Mouse (Mus musculus) midbrain, embryonic 10.5 days (tissue): ENCODE data around the gene Zc3h15. TPM values are rescaled to one million over a fixed set of nuclear protein-coding genes. Genes with fewer than 3 reads are reported as not detected.
A peak's percentile ranks its signal among the peaks of the same experiment; 100 is the strongest.

Experiments
- DNase-seq: peaks from one replicate; pipeline ENCODE4 v3.0.0-alpha.2; 2017; ENCODE audit warnings: low spot score
- H3K27ac ChIP-seq: fragments of 300-500 bp; sonication (generic); replicated peaks from 2 replicates; pipeline ENCODE4 v1.5.1; 2016; ENCODE audit warnings: mild to moderate bottlenecking
- H3K27me3 ChIP-seq: fragments of 300-500 bp; sonication (generic); 2 replicates; pipeline ENCODE4 v1.6.1; 2016; ENCODE audit warnings: low read depth, mild to moderate bottlenecking; ENCODE audit not compliant: poor library complexity, severe bottlenecking
- H3K36me3 ChIP-seq: fragments of 300-500 bp; sonication (generic); 2 replicates; pipeline ENCODE4 v1.6.1; 2016; ENCODE audit warnings: mild to moderate bottlenecking, moderate library complexity
- H3K4me1 ChIP-seq: fragments of 300-500 bp; sonication (generic); 2 replicates; pipeline ENCODE4 v1.6.1; 2016
- H3K4me3 ChIP-seq: fragments of 300-500 bp; sonication (generic); 2 replicates; pipeline ENCODE4 v1.5.1; 2016; ENCODE audit warnings: mild to moderate bottlenecking, moderate library complexity
- H3K9me3 ChIP-seq: fragments of 300-500 bp; sonication (generic); replicated peaks from 2 replicates; pipeline ENCODE4 v1.6.1; 2016; ENCODE audit warnings: mild to moderate bottlenecking
- WGBS: fragments of 180-500 bp; shearing (Covaris S2); methylation state at CpG from one replicate; pipeline ENCODE4 v1.1.7; 2016; 5-methylcytosine and 5-hydroxymethylcytosine counted together
- polyA plus RNA-seq: library from polyadenylated mRNA; unstranded; fragments of >200 nt; fragmentation: Nextera tagmentation; extraction: Ambion mirVana; gene quantifications from 2 replicates; pipeline ENCODE4 v1.2.1, GENCODE M21; 2016

The Zc3h15 gene
- 129 and 142 TPM in 2 replicates for polyA plus RNA-seq

DNA sequence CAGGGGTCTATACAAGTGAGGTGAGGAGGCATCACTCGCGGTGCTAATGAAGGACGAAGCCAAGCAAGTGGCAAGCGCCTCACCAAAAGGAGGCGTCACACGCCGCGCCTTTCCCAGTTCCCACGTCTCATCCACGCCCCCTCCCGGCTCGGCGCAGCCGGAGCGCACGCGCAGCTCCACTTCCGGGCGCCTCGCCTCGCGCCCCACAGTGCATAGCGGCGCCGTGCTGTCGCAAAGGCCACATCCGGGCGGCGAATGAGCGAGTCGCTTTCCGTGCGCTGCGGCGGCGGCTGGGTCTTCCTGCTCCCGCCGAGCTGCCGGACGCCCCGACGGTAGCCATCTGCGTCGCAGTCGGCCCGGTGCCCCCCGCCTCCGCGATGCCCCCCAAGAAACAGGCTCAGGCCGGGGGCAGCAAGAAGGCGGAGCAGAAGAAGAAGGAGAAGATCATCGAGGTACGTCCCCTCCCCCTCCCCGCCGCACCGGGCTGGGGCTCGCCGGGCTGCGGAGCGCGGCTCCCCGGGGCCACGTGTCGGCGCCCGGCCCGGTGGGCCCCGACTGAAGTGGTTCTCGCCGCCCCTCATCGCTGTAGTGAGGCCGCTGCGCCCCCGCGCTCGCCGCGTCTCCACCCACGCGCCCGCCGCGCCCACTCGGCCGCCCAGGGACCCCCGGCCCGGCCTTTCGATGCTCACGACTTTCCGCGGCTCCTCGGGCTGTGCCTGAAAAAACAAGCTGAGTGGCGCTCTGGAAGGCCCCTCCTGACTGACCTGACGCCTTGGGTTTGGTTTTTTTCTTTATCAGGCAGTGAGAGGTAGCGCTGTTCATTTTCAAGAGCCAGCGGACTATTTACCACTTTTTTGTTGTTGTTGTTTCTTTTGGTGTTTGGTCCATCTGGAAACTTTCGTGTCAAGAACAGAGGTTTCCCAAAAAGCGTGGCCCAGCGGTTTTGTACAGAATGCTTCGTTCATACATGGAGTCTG, at the start of gene Zc3h15:
Gene Zc3h15 (plus strand): TSS at position 160 of the 977 bp plus-strand sequence.
- Histone ChIP-seq H3K36me3 (no peaks in the 10 kb centered on the region), H3K4me1 (peaks cover 41% of the 10 kb centered on the region), H3K27ac (peak within 1 kb of the TSS; percentile 97), H3K4me3 (peak within 1 kb of the TSS; percentile 96), H3K9me3 (no peaks in the 10 kb centered on the region), H3K27me3 (no peaks in the 10 kb centered on the region)
- DNase-seq, result peak; percentile 94
- WGBS, result under 1% methylated on average over 97 of the region's 100 CpGs

DNA sequence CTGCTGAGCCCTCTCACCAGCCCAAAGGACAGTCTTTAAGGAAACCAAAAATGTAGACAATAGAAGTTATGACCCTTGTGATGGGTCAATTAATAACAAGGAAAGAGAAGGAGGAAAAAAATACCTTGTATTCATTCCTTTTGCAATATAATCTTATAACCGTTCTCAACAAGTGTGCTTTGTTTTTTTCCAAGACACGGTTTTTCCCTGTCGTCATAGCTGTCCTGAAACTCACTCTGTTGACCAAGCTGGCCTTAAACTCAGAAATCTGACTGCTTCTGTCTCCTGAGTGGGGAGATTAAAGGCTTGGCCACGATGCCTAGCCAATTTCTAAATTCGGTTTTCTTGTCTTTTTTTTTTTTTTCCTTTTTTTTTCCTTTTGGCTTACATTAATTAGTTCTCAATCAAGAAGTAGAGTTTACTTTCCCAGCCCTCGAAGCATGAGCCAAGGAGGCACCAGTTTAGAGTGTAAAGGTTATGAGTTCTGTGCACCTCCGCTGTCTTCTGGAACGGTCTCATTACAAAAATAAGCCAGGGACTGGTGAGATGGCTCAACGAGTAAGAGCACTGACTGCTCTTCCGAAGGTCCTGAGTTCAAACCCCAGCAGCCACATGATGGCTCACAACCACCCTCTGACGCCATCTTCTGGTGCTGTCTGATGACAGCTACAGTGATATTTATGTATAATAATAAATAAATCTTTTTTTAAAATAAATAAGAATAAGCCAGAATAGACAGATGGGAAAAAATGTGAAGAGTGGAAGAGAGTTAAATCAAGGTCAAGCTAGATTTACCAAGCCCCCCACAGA, 23.5 kb upstream of the Zc3h15 start:
- WGBS, result 92% methylated on average over 11 of the region's 11 CpGs
- Histone ChIP-seq H3K36me3 (no peaks in the 10 kb centered on the region), H3K4me1 (no peaks in the 10 kb centered on the region), H3K9me3 (no peaks in the 10 kb centered on the region), H3K27me3 (no peaks in the 10 kb centered on the region), H3K27ac (no peak overlapping the region), H3K4me3 (no peak overlapping the region)
- no peak for DNase-seq

DNA sequence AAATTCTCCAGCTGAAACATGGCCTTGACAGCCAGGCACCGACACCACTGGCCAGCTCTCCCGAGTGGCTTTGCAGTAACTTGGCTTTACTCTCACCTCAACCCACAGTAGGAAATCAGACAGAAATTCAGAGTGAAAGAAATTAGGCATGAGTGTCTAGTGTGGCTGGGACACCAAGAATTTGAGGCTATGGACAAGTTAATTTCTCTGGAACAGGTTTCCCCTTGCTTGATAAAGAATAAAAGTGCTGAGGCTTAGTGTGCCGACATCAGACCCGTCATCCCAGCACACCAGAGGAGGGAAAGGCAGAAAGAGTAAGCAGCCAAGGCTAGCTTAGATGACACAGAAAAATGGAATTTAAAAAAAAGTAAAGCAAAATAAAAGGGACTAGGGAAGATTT, 22.7 kb upstream of the Zc3h15 start:
- H3K27ac ChIP-seq, result no peak overlapping the region
- H3K4me1 ChIP-seq, result no peaks in the 10 kb centered on the region
- H3K36me3 ChIP-seq, result no peaks in the 10 kb centered on the region
- DNase-seq, result no peak
- no peaks in the 10 kb centered on the region for H3K9me3 ChIP-seq
- WGBS, result 91% methylated on average over 4 of the region's 4 CpGs
- no peak overlapping the region for H3K4me3 ChIP-seq
- no peaks in the 10 kb centered on the region for H3K27me3 ChIP-seq

- H3K4me1 ChIP-seq, result peaks cover 6% of the 10 kb centered on the region
- 68% methylated on average over 11 of the region's 11 CpGs for WGBS
- DNase-seq, result no peak
- no peaks in the 10 kb centered on the region for H3K27me3 ChIP-seq
- no peaks in the 10 kb centered on the region for H3K36me3 ChIP-seq
- no peak overlapping the region for H3K27ac ChIP-seq
- H3K9me3 ChIP-seq, result no peaks in the 10 kb centered on the region
- no peak overlapping the region for H3K4me3 ChIP-seq
These were observed 21.4 kb upstream of the Zc3h15 start for GRCm38 (mm10) chr2:83622792-83623191.

DNA sequence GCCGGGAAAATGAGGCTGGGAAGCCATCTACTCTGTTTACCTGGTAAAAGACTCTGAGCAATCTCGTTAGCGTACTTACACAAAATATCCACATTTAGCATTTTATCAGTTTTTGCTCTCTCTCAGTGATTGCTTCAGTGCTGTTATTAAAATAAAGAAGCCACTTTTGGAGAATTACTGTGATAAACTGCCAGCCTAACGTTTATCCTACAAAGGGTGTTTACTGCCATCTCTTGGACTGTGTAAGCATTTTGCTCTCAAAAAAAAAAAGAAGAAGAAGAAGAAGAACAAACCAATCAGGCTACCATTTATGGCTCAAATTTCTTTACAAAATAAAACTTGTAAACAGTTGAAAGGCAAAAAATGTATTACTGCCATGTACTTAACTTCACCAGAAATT, 20.2 kb upstream of the Zc3h15 start:
- DNase-seq, result no peak
- H3K9me3 ChIP-seq, result no peaks in the 10 kb centered on the region
- no peak overlapping the region for H3K27ac ChIP-seq
- no peaks in the 10 kb centered on the region for H3K36me3 ChIP-seq
- H3K27me3 ChIP-seq, result no peaks in the 10 kb centered on the region
- H3K4me3 ChIP-seq, result no peak overlapping the region
- 83% methylated on average over 4 of the region's 4 CpGs for WGBS
- peaks cover 11% of the 10 kb centered on the region for H3K4me1 ChIP-seq

DNA sequence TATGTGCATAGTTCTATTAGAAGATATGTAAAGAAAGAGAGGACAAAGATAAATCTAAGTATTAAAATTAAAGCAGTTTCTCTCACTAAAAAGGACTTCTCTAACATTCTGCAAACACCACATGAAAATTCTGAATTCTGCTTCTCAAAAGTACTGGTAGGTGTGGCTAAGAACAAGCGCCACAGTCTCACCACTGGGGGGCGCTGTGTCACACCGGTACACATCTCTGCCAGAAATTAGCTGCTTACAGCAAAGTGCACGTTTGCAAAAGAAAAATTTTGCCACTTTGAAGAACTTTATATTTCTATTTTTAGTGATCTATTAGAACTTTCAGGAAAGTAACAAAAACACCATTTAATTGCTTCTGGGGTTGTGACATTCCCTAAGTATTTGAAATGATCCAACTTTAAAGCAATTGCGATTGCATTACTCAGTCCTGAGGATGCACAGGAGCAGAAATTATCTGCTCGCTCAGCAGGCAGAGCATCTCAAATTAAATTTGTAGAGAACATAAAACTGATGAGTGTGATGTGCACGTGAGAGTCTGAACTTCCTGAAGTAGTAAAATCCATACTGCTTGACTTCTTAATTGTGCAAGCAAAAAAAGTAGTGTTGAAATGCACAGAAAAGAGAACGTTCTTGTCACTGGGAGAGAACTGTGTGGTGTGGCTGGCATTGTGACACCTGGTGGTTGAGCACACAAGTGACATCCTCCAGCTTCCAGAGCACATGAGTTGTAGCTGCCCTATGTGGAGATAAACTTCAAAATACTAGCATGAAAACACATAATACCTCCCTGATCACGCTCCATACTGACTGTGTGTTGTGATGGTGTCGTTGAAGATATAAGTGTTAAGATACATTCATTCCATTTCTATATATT, 18.8 kb upstream of the Zc3h15 start:
- Histone ChIP-seq H3K27ac (no peak overlapping the region), H3K9me3 (no peaks in the 10 kb centered on the region), H3K4me3 (no peak overlapping the region), H3K36me3 (no peaks in the 10 kb centered on the region), H3K27me3 (no peaks in the 10 kb centered on the region), H3K4me1 (peaks cover 11% of the 10 kb centered on the region)
- DNase-seq, result peak; percentile 69
- WGBS, result 32% methylated on average over 10 of the region's 10 CpGs

DNA sequence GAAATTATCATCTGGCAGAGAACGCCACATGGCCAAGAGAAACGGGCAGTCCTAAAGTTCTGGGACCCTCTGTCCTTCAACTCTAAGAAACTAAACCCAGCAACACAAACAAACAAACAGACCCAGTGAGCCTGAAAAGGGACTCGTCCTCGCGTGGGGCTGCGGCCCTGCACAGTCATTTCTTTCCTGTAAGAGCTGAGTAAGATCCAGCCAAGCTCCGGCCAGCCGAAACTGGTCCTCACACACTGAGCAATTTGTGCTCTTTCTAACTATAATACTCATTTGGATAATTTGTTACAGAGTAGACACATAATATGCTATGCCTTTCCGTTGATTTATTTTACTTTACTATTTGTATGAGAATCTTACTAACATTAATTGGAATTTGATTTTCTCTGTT, 17.4 kb upstream of the Zc3h15 start:
- WGBS, result 87% methylated on average over 9 of the region's 9 CpGs
- Histone ChIP-seq H3K27me3 (no peaks in the 10 kb centered on the region), H3K4me3 (no peak overlapping the region), H3K27ac (no peak overlapping the region), H3K9me3 (no peaks in the 10 kb centered on the region), H3K4me1 (peaks cover 11% of the 10 kb centered on the region), H3K36me3 (no peaks in the 10 kb centered on the region)
- DNase-seq, result no peak

- H3K27ac ChIP-seq, result no peak overlapping the region
- no peaks in the 10 kb centered on the region for H3K27me3 ChIP-seq
- no peak for DNase-seq
- no peak overlapping the region for H3K4me3 ChIP-seq
- no peaks in the 10 kb centered on the region for H3K36me3 ChIP-seq
- H3K4me1 ChIP-seq, result peaks cover 11% of the 10 kb centered on the region
- 74% methylated on average over 9 of the region's 9 CpGs for WGBS
- H3K9me3 ChIP-seq, result no peaks in the 10 kb centered on the region
These were observed 16.7 kb upstream of the Zc3h15 start for GRCm38 (mm10) chr2:83627495-83627894.

DNA sequence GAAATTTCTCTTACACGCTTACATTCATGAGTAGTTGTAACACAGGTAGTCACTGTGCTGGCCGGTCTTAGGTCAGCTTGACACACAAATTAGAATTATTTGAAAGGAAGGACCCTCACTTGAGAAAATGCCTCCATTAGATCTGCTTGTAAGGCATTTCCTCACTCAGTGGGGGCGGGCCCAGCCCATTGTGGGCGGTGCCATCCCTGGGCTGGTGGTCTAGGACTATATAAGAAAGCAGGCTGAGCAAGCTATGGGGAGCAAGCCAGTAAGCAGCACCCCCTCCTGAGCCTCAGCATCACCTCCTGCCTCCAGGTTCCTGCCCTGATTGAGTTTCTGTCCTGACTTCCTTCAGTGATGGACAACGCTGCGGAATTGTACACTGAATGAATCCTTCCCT, 16.3 kb upstream of the Zc3h15 start:
- peaks cover 11% of the 10 kb centered on the region for H3K4me1 ChIP-seq
- WGBS, result 80% methylated on average over 6 of the region's 6 CpGs
- no peaks in the 10 kb centered on the region for H3K27me3 ChIP-seq

DNA sequence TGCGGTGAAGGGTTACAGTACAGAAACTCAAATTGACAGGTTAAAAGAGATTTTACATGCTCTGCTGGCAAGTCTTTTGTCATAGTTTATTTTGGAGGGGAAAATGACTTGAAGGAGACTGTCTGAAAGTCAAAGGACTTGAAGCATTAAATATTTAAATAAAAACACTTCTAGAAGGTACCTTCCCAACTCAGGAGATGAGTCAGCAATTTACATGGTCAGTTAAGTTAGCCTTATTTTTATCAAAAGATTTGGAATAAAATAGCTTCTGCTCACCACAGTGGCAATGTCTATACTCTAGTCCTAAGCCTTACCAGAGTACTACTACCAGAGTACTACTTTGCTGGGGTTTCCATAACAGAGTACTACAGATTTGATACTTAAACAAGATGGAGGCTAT, 2.2 kb upstream of the Zc3h15 start:
- H3K4me3 ChIP-seq, result no peak overlapping the region
- no peaks in the 10 kb centered on the region for H3K27me3 ChIP-seq
- no peaks in the 10 kb centered on the region for H3K36me3 ChIP-seq
- no peak overlapping the region for H3K27ac ChIP-seq
- no peak for DNase-seq
- 91% methylated on average over 1 of the region's 1 CpGs for WGBS
- peaks cover 28% of the 10 kb centered on the region for H3K4me1 ChIP-seq
- H3K9me3 ChIP-seq, result no peaks in the 10 kb centered on the region

More for the DNA sequence above, 16.3 kb upstream of the Zc3h15 start:
- no peak for DNase-seq
- Histone ChIP-seq H3K36me3 (no peaks in the 10 kb centered on the region), H3K9me3 (no peaks in the 10 kb centered on the region), H3K27ac (no peak overlapping the region), H3K4me3 (no peak overlapping the region)

GRCm38 (mm10) chr2:83648916-83649315, 4.7 kb downstream of the Zc3h15 start:
- H3K36me3 ChIP-seq, result peaks cover 8% of the 10 kb centered on the region
- no peak overlapping the region for H3K27ac ChIP-seq
- no peaks in the 10 kb centered on the region for H3K27me3 ChIP-seq
- H3K9me3 ChIP-seq, result no peaks in the 10 kb centered on the region
- H3K4me3 ChIP-seq, result no peak overlapping the region
- no peak for DNase-seq
- 87% methylated on average over 9 of the region's 9 CpGs for WGBS
- peaks cover 35% of the 10 kb centered on the region for H3K4me1 ChIP-seq

- Histone ChIP-seq H3K4me3 (no peak overlapping the region), H3K27ac (no peak overlapping the region), H3K9me3 (no peaks in the 10 kb centered on the region), H3K4me1 (peaks cover 8% of the 10 kb centered on the region; the same call in 1 of the 2 replicates), H3K27me3 (no peaks in the 10 kb centered on the region), H3K36me3 (peaks cover 32% of the 10 kb centered on the region)
- DNase-seq, result no peak
These were observed 8.4 kb downstream of the Zc3h15 start for GRCm38 (mm10) chr2:83652606-83653005.
